Mouse (Mus musculus): ENCODE measurements around the gene Lrrc32. TPM values are rescaled to one million over a fixed set of nuclear protein-coding genes. Genes with fewer than 3 reads are reported as not detected.

Lrrc32 gene
- polyA plus RNA-seq, 1 experiment from 2014 or later, result 8.3 TPM

DNA sequence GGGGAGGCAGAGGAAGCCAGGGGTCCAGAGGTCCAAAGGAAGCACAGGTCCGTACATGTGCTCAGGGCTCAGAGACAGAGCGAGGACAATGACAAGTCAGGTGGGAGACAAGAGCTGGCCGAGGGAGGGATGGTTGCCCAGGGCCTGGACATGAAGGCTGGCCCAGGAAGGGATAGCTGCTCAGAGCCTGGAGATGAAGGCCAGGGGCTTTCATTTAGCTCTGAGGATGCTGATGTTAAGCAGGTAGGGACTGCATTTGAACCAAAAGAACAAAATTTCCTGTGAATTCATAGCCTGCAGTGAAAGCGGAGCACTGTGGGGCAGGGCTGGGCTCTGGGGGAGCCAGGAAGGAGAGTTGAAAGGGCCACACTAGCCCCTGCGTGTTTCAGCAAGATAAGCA, 3.2 kb downstream of the Lrrc32 start:
- no peak for ATAC-seq (replicated peaks; ENCODE audit: extremely low read depth, insufficient read depth, low FRiP score)
- H3K4me1 ChIP-seq (ENCODE audit: control insufficient read depth, insufficient read depth, low read length), result peaks cover 20% of the 10 kb centered on the region
- H3K9me3 ChIP-seq (replicated peaks; ENCODE audit: control insufficient read depth, low read length), result no peaks in the 10 kb centered on the region
- H3K27me3 ChIP-seq (ENCODE audit: control insufficient read depth, insufficient read depth, low read length), result no peaks in the 10 kb centered on the region
- peak overlapping the region; percentile 42 for H3K4me2 ChIP-seq (ENCODE audit: low read depth, low read length)
- H3K36me3 ChIP-seq (ENCODE audit: control insufficient read depth, insufficient read depth), result no peaks in the 10 kb centered on the region
- H3K27ac ChIP-seq (ENCODE audit: low read length), result no peak overlapping the region; the same call in 1 of the 2 replicates
- WGBS, result 60% methylated on average over 5 of the region's 5 CpGs
- H3K4me3 ChIP-seq (ENCODE audit: low read length), result peak overlapping the region; percentile 9; the same call in 1 of the 2 replicates
- H3K9ac ChIP-seq (ENCODE audit: low read length), result peak overlapping the region; percentile 24; the same call in 1 of the 2 replicates

GRCm38 (mm10) chr7:98493307-98493706, 4.2 kb downstream of the Lrrc32 start:
- Histone ChIP-seq H3K27ac (ENCODE audit: low read length) (no peak overlapping the region), H3K36me3 (ENCODE audit: control insufficient read depth, insufficient read depth) (no peaks in the 10 kb centered on the region), H3K9ac (ENCODE audit: low read length) (no peak overlapping the region), H3K4me3 (ENCODE audit: low read length) (no peak overlapping the region), H3K27me3 (ENCODE audit: control insufficient read depth, insufficient read depth, low read length) (no peaks in the 10 kb centered on the region), H3K4me1 (ENCODE audit: control insufficient read depth, insufficient read depth, low read length) (peaks cover 20% of the 10 kb centered on the region), H3K9me3 (replicated peaks; ENCODE audit: control insufficient read depth, low read length) (no peaks in the 10 kb centered on the region), H3K4me2 (ENCODE audit: low read depth, low read length) (no peak overlapping the region)
- ATAC-seq (replicated peaks; ENCODE audit: extremely low read depth, insufficient read depth, low FRiP score), result no peak
- 45% methylated on average over 2 of the region's 2 CpGs for WGBS

DNA sequence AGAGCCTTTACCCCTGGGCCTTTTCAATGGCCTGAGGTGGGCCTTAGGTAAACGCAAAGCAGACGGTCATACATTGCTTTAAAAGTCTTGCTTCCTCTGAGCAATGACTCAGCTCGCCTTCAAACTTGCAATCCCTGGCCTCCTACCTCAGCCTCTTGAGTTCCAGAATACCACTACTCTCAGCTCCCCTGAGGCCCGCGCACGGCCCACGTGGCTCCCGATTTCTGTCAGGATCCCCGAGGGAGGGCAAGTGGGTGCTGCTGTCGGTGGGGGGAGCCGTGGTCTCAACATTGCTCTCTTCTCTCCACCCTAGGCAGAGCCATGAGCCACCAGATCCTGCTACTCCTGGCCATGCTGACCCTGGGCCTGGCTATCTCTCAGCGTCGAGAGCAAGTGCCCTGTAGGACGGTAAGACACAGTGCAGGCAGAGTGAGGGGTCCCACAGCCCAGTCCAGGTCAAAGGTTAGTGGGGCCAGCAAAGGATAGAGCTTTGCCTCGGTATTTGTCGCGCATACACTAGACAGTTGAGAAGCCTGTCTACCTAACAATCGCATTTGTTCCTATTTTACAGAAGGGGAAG, 4.9 kb downstream of the Lrrc32 start:
- no peak for ATAC-seq (replicated peaks; ENCODE audit: extremely low read depth, insufficient read depth, low FRiP score)
- Histone ChIP-seq H3K9me3 (replicated peaks; ENCODE audit: control insufficient read depth, low read length) (no peaks in the 10 kb centered on the region), H3K4me1 (ENCODE audit: control insufficient read depth, insufficient read depth, low read length) (peaks cover 20% of the 10 kb centered on the region), H3K9ac (ENCODE audit: low read length) (no peak overlapping the region), H3K4me2 (ENCODE audit: low read depth, low read length) (no peak overlapping the region), H3K36me3 (ENCODE audit: control insufficient read depth, insufficient read depth) (no peaks in the 10 kb centered on the region), H3K27me3 (ENCODE audit: control insufficient read depth, insufficient read depth, low read length) (no peaks in the 10 kb centered on the region), H3K4me3 (ENCODE audit: low read length) (no peak overlapping the region), H3K27ac (ENCODE audit: low read length) (no peak overlapping the region)
- 55% methylated on average over 18 of the region's 18 CpGs for WGBS

DNA sequence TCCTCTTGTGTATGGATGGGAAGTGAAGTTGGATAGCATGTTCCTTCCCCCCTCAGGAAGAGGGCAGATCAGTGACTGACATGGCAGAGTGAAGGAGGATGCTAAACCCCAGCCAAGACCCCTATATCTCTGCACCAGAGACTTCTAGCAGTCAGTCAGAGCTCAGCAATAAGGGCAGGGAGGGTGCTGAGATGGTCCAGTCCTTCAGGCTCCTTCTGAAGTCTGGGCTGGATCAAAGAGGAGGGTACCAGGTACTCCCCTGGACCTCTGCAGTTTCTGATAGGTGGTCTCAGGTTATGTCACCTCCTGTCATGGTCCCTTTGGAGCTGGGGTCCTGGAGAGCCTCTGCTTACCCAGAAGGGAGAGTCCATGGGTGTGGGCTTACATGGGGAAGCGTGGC, 6.5 kb downstream of the Lrrc32 start:
- Histone ChIP-seq H3K4me2 (ENCODE audit: low read depth, low read length) (no peak overlapping the region), H3K9ac (ENCODE audit: low read length) (no peak overlapping the region), H3K4me1 (ENCODE audit: control insufficient read depth, insufficient read depth, low read length) (peaks cover 11% of the 10 kb centered on the region), H3K9me3 (replicated peaks; ENCODE audit: control insufficient read depth, low read length) (no peaks in the 10 kb centered on the region), H3K4me3 (ENCODE audit: low read length) (no peak overlapping the region), H3K27me3 (ENCODE audit: control insufficient read depth, insufficient read depth, low read length) (no peaks in the 10 kb centered on the region), H3K27ac (ENCODE audit: low read length) (no peak overlapping the region), H3K36me3 (ENCODE audit: control insufficient read depth, insufficient read depth) (no peaks in the 10 kb centered on the region)
- 92% methylated on average over 1 of the region's 1 CpGs for WGBS
- no peak for ATAC-seq (replicated peaks; ENCODE audit: extremely low read depth, insufficient read depth, low FRiP score)

GRCm38 (mm10) chr7:98497451-98497850, 8.4 kb downstream of the Lrrc32 start:
- no peak overlapping the region for H3K4me3 ChIP-seq (ENCODE audit: low read length)
- H3K27me3 ChIP-seq (ENCODE audit: control insufficient read depth, insufficient read depth, low read length), result no peaks in the 10 kb centered on the region
- WGBS, result 44% methylated on average over 5 of the region's 5 CpGs
- H3K9me3 ChIP-seq (replicated peaks; ENCODE audit: control insufficient read depth, low read length), result no peaks in the 10 kb centered on the region
- H3K4me2 ChIP-seq (ENCODE audit: low read depth, low read length), result no peak overlapping the region
- H3K27ac ChIP-seq (ENCODE audit: low read length), result no peak overlapping the region
- no peaks in the 10 kb centered on the region for H3K36me3 ChIP-seq (ENCODE audit: control insufficient read depth, insufficient read depth)
- H3K4me1 ChIP-seq (ENCODE audit: control insufficient read depth, insufficient read depth, low read length), result peaks cover 14% of the 10 kb centered on the region
- H3K9ac ChIP-seq (ENCODE audit: low read length), result no peak overlapping the region
- no peak for ATAC-seq (replicated peaks; ENCODE audit: extremely low read depth, insufficient read depth, low FRiP score)

GRCm38 (mm10) chr7:98498101-98498500, 9.0 kb downstream of the Lrrc32 start:
- ATAC-seq (replicated peaks; ENCODE audit: extremely low read depth, insufficient read depth, low FRiP score), result no peak
- H3K4me1 ChIP-seq (ENCODE audit: control insufficient read depth, insufficient read depth, low read length), result peaks cover 13% of the 10 kb centered on the region
- no peak overlapping the region for H3K27ac ChIP-seq (ENCODE audit: low read length)
- no peaks in the 10 kb centered on the region for H3K27me3 ChIP-seq (ENCODE audit: control insufficient read depth, insufficient read depth, low read length)
- H3K4me2 ChIP-seq (ENCODE audit: low read depth, low read length), result no peak overlapping the region
- H3K9me3 ChIP-seq (replicated peaks; ENCODE audit: control insufficient read depth, low read length), result no peaks in the 10 kb centered on the region
- H3K4me3 ChIP-seq (ENCODE audit: low read length), result no peak overlapping the region
- no peak overlapping the region for H3K9ac ChIP-seq (ENCODE audit: low read length)
- no peaks in the 10 kb centered on the region for H3K36me3 ChIP-seq (ENCODE audit: control insufficient read depth, insufficient read depth)
- WGBS, result 91% methylated on average over 12 of the region's 12 CpGs

DNA sequence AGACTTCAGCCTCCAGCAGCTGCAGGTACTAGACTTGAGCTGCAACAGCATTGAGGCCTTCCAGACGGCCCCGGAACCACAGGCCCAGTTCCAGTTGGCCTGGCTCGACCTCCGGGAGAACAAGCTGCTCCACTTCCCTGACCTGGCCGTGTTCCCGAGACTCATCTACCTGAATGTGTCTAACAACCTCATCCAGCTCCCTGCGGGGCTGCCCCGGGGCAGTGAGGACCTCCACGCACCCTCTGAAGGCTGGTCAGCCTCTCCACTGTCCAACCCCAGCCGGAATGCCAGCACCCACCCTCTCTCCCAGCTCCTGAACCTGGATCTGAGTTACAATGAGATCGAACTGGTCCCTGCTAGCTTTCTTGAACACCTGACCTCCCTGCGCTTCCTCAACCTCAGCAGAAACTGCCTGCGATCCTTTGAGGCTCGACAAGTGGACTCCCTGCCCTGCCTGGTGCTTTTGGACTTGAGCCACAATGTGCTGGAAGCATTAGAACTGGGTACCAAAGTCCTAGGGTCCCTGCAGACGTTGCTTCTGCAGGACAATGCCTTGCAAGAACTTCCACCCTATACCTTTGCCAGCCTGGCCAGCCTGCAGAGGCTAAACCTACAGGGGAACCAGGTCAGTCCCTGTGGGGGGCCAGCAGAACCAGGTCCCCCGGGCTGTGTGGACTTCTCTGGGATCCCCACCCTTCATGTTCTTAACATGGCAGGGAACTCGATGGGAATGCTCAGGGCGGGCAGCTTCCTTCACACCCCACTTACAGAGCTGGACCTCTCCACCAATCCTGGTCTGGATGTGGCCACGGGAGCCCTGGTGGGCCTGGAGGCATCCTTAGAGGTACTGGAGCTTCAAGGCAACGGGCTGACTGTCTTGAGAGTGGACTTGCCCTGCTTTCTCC, 9.8 kb downstream of the Lrrc32 start:
- Histone ChIP-seq H3K27ac (ENCODE audit: low read length) (no peak overlapping the region), H3K27me3 (ENCODE audit: control insufficient read depth, insufficient read depth, low read length) (no peaks in the 10 kb centered on the region), H3K9me3 (replicated peaks; ENCODE audit: control insufficient read depth, low read length) (no peaks in the 10 kb centered on the region), H3K9ac (ENCODE audit: low read length) (no peak overlapping the region), H3K4me3 (ENCODE audit: low read length) (no peak overlapping the region), H3K4me2 (ENCODE audit: low read depth, low read length) (no peak overlapping the region), H3K36me3 (ENCODE audit: control insufficient read depth, insufficient read depth) (no peaks in the 10 kb centered on the region), H3K4me1 (ENCODE audit: control insufficient read depth, insufficient read depth, low read length) (peaks cover 8% of the 10 kb centered on the region)
- 84% methylated on average over 20 of the region's 20 CpGs for WGBS
- no peak for ATAC-seq (replicated peaks; ENCODE audit: extremely low read depth, insufficient read depth, low FRiP score)

DNA sequence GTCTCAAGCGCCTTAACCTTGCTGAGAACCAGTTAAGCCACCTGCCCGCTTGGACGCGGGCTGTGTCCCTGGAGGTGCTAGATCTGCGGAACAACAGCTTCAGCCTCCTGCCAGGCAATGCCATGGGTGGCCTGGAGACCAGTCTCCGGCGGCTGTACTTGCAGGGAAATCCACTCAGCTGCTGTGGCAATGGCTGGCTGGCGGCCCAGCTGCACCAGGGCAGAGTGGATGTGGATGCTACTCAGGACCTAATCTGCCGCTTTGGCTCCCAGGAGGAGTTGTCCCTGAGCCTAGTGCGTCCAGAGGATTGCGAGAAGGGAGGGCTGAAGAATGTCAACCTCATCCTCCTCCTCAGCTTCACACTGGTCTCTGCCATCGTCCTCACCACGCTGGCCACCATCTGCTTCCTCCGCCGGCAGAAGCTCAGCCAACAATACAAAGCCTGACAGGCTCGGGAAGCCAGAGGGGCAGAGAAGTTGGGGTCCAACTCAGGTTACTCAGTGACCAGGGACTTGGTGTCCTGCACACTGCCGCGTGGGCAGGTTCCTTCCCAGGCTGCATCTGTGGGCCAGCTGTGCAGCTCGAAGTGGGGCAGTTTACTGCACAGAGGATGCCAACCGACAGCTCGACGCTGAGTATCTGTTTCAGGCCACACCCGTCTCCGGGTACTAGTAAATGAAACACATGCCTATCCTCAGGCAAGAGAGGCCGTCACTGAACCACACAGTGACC, 10.6 kb downstream of the Lrrc32 start:
- no peaks in the 10 kb centered on the region for H3K27me3 ChIP-seq (ENCODE audit: control insufficient read depth, insufficient read depth, low read length)
- H3K9ac ChIP-seq (ENCODE audit: low read length), result no peak overlapping the region
- no peak overlapping the region for H3K4me2 ChIP-seq (ENCODE audit: low read depth, low read length)
- H3K9me3 ChIP-seq (replicated peaks; ENCODE audit: control insufficient read depth, low read length), result no peaks in the 10 kb centered on the region
- ATAC-seq (replicated peaks; ENCODE audit: extremely low read depth, insufficient read depth, low FRiP score), result no peak
- peak overlapping the region; percentile 43 for H3K27ac ChIP-seq (ENCODE audit: low read length)
- peaks cover 11% of the 10 kb centered on the region for H3K4me1 ChIP-seq (ENCODE audit: control insufficient read depth, insufficient read depth, low read length)
- no peak overlapping the region for H3K4me3 ChIP-seq (ENCODE audit: low read length)
- WGBS, result 67% methylated on average over 25 of the region's 25 CpGs
- H3K36me3 ChIP-seq (ENCODE audit: control insufficient read depth, insufficient read depth), result no peaks in the 10 kb centered on the region

DNA sequence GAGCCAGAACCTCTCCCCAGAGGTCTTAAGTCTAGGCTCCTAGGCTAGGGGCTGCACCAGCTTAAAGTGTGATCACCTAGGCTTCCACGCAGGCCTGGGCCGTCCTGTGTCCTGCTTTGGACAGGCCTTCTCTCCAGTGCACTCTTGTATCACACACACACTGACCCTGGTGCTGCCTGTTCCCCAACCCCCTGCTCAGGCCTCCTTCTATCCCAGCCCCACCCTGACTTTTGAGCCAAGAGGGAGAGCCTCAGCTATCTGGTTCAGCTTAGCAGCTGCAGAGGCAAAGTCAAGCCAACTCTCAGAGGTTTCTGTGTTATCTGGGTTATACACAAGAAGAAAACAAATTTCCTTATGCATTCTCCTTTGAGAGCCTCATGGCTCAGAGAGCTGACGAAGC, 11.4 kb downstream of the Lrrc32 start:
- H3K4me1 ChIP-seq (ENCODE audit: control insufficient read depth, insufficient read depth, low read length), result peaks cover 16% of the 10 kb centered on the region
- 66% methylated on average over 3 of the region's 3 CpGs for WGBS
- no peak overlapping the region for H3K4me2 ChIP-seq (ENCODE audit: low read depth, low read length)
- H3K4me3 ChIP-seq (ENCODE audit: low read length), result no peak overlapping the region
- H3K9me3 ChIP-seq (replicated peaks; ENCODE audit: control insufficient read depth, low read length), result no peaks in the 10 kb centered on the region
- peak overlapping the region; percentile 43 for H3K27ac ChIP-seq (ENCODE audit: low read length)
- no peaks in the 10 kb centered on the region for H3K27me3 ChIP-seq (ENCODE audit: control insufficient read depth, insufficient read depth, low read length)
- ATAC-seq (replicated peaks; ENCODE audit: extremely low read depth, insufficient read depth, low FRiP score), result no peak
- H3K9ac ChIP-seq (ENCODE audit: low read length), result no peak overlapping the region
- H3K36me3 ChIP-seq (ENCODE audit: control insufficient read depth, insufficient read depth), result no peaks in the 10 kb centered on the region

Measured in heart, embryonic 16.5 days (tissue).